Mouse (Mus musculus) myocyte (in vitro differentiated cells): ENCODE measurements around the gene Grin1.

ENCODE experiments used
- E2F4 ChIP-seq: IDR thresholded peaks from one replicate; pipeline ENCODE4 v1.6.1; 2011; ENCODE audit warnings: mild to moderate bottlenecking, control low read depth, moderate library complexity; ENCODE audit not compliant: insufficient read depth
- POLR2A ChIP-seq: IDR thresholded peaks from one replicate; pipeline ENCODE4 v1.6.1; 2011; ENCODE audit warnings: low read depth, mild to moderate bottlenecking, control low read depth, moderate library complexity; ENCODE audit not compliant: insufficient read length

DNA sequence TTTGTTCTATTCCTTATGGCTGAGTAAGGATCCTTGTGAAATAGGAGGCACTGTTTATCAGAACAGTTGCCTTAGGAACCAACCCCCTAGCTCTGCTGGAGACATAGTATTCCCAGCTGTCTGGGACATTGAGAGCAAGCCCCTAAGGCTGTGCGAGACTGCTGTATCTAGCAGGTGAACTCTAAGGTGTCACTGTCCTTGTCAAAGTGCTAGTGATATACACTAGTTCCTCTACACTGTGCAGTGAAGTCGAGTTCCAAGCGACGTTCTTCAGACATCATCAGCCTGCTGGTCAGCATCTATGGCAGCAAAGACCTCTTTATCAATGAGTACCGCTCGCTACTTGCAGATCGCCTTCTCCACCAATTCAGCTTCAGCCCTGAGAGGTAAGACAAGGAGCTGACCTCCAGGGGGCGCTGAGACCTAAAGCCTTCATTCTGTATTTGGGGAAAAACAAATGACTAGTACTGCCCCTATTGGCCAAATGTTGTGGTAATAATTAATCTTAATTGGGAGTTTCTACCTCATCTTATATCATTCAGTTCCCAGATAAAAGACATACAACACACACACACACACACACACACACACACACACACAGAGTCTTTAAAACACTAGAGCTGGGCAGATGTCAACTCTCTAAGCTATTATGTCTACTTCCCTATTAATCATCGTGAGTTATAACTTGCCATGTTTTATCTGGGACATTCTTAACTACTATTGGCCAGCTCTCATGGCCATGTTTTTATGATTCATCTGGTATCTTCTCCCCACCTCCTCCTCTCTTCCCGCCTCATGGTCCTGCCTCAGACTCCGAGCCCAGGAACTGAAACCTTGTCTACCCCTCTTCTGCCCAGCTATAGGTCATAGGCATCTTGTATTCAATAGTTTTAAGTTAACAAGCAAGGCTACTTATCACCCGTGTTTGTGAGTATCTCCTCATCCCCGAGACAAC lies 39.8 kb downstream of the Grin1 start:
- TF ChIP-seq E2F4 (no peak), POLR2A (no peak)
